Mouse (Mus musculus) forebrain, postnatal 0 days (tissue): ENCODE results near the gene Gm10031. TPM values are rescaled to one million over a fixed set of nuclear protein-coding genes. Genes with fewer than 3 reads are reported as not detected.

ENCODE experiments used
- ATAC-seq: fragments of 200-750 bp; cut with Nextera tagmentation; 2 replicates; pipeline ENCODE4 v1.8.0; 2017; ENCODE audit warnings: mild to moderate bottlenecking, moderate library complexity
- DNase-seq: peaks from one replicate; pipeline ENCODE4 v3.0.0-alpha.2; 2015
- H3K27ac ChIP-seq: fragments of 300-500 bp; sonication (generic); 2 replicates; pipeline ENCODE4 v1.5.1; 2014; ENCODE audit warnings: low read depth, mild to moderate bottlenecking, antibody characterized with exemption, low read length, moderate library complexity, mixed read lengths
- H3K27me3 ChIP-seq: fragments of 300-500 bp; sonication (generic); 2 replicates; pipeline ENCODE4 v1.6.1; 2014; ENCODE audit warnings: mild to moderate bottlenecking, low read length, mixed read lengths; ENCODE audit not compliant: insufficient read depth
- H3K36me3 ChIP-seq: fragments of 300-500 bp; sonication (generic); 2 replicates; pipeline ENCODE4 v1.6.1; 2014; ENCODE audit warnings: mild to moderate bottlenecking, moderate library complexity; ENCODE audit not compliant: insufficient read depth
- H3K4me1 ChIP-seq: fragments of 300-500 bp; sonication (generic); 2 replicates; pipeline ENCODE4 v1.6.1; 2014; ENCODE audit warnings: antibody characterized with exemption; ENCODE audit not compliant: insufficient read depth
- H3K4me2 ChIP-seq: fragments of 300-500 bp; sonication (generic); 2 replicates; pipeline ENCODE4 v1.6.1; 2014; ENCODE audit warnings: low read depth, mild to moderate bottlenecking, moderate library complexity
- H3K4me3 ChIP-seq: fragments of 300-500 bp; sonication (generic); 2 replicates; pipeline ENCODE4 v1.5.1; 2014; ENCODE audit warnings: low read depth, low read length, mixed read lengths
- H3K9ac ChIP-seq: fragments of 300-500 bp; sonication (generic); 2 replicates; pipeline ENCODE4 v1.6.1; 2014; ENCODE audit warnings: mild to moderate bottlenecking
- H3K9me3 ChIP-seq: fragments of 300-500 bp; sonication (generic); 2 replicates; pipeline ENCODE4 v1.6.1; 2016; ENCODE audit warnings: low read length
- CTCF ChIP-seq: sonication (generic); IDR thresholded peaks from 2 replicates; pipeline ENCODE4 v1.5.1; 2016; ENCODE audit warnings: antibody characterized with exemption, control low read depth, low read depth
- whole genome bisulfite sequencing: fragments of 180-500 bp; shearing (Covaris S2); extraction: QIAGEN DNeasy Blood & Tissue Kit; methylation state at CpG from one replicate; pipeline ENCODE4 v1.1.7; 2014; 5-methylcytosine and 5-hydroxymethylcytosine counted together
- polyA plus RNA-seq: library from polyadenylated mRNA; unstranded; fragments of >200 nt; fragmentation: Nextera tagmentation; extraction: Ambion mirVana; gene quantifications from 2 replicates; pipeline ENCODE4 v1.2.1, GENCODE M21; 2015
- total RNA-seq: library from RNA; depleted of rRNA; stranded (reverse); fragments of >200 nt; gene quantifications from 2 replicates; pipeline ENCODE4 v1.2.3, GENCODE M21; 2014

The Gm10031 gene
- total and polyA plus RNA-seq, 2 experiments from 2014 or later, result 0.75 to 24.6 TPM

- peak; percentile 93 for ATAC-seq
- DNase-seq, result peak; percentile 66
- no peaks in the 10 kb centered on the region for H3K27me3 ChIP-seq
Measured at GRCm38 (mm10) chr1:156539787-156540560, 16.2 kb downstream of the Gm10031 start.

DNA sequence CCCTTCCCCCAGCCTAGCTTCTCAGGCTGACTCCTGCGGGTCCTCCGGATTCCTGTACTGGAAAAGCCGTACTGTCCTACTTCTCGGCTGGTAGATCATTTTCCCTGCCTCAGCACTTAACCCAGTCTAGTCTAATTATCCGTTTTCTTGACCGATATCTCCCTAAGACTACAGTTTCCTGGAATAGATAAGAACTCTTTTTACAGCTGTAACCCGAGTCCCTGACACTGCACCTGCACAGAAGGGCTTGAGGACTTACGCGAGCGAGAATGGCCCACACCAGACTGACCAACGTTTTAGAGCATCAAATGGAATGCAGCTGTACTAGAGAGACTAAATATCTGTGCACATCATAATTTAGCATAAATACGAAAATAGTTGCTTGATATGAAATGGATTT is 20.2 kb downstream of the Gm10031 start:
- TF ChIP-seq CTCF, result no peak
- WGBS, result 50% methylated on average over 12 of the region's 12 CpGs

More at GRCm38 (mm10) chr1:156539787-156540560, 16.2 kb downstream of the Gm10031 start:
- peak; percentile 76 for TF ChIP-seq CTCF
- Histone ChIP-seq H3K27ac (no peak overlapping the region), H3K9ac (no peak overlapping the region), H3K4me2 (no peak overlapping the region), H3K4me1 (no peaks in the 10 kb centered on the region), H3K4me3 (no peak overlapping the region), H3K9me3 (no peaks in the 10 kb centered on the region), H3K36me3 (no peaks in the 10 kb centered on the region)
- WGBS, result 39% methylated on average over 4 of the region's 4 CpGs

DNA sequence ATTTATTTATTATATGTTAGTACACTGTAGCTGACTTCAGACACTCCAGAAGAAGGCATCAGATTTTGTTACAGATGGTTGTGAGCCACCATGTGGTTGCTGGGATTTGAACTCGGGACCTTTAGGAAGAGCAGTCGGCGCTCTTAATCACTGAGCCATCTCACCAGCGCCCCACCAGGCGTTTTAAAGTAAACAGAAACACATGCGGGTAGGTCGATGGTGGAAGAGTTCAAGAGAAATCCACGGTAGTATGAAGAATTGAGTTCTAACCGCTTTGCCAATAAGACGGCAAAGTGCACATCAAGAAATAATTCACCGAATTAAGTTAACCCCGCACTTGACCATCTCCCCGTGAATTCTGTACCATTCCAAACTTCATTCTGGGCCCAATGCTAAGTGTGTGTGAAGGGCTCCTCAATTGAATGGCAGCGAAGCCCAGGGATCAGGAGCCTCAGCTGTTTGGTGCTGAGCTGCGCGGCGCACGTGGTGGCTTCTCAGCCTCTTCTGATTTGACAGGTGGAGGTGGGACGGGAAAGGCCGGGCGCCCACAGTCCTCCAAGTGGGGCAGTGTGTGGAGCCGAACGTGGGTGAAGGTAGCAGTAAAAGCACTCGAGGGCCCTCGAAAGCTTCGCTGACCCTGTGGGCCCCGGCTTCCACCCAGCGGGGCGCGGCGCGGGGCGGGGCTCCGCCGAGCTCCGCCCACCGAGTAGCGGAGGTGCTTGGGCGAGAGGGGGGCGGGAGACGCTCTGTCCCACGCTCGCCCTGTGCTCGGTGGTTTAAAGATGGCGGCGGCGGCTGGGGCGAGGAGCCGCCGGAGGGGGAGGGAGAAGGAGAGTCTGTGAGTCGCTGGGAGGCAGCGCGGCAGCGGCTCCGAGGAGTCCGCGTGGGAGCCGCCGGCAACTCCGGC is 34.5 kb downstream of the Gm10031 start, which contains the start of gene Abl2:
Gene Abl2 (plus strand): TSS at position 763 of the 907 bp plus-strand sequence.
- H3K36me3 ChIP-seq, result no peaks in the 10 kb centered on the region
- H3K9ac ChIP-seq, result peak within 1 kb of the TSS; percentile 96
- DNase-seq (peak; percentile 94), ATAC-seq (peak; percentile 98)
- no peaks in the 10 kb centered on the region for H3K27me3 ChIP-seq
- TF ChIP-seq CTCF, result peak; percentile 30; the same call in 1 of the 2 replicates
- H3K4me2 ChIP-seq, result peak within 1 kb of the TSS; percentile 52
- WGBS, result 7% methylated on average over 60 of the region's 60 CpGs
- H3K4me1 ChIP-seq, result peaks cover 4% of the 10 kb centered on the region; the same call in 1 of the 2 replicates
- no peaks in the 10 kb centered on the region for H3K9me3 ChIP-seq
- H3K4me3 ChIP-seq, result peak within 1 kb of the TSS; percentile 95
- peak within 1 kb of the TSS; percentile 99 for H3K27ac ChIP-seq

More for the DNA sequence above, 20.2 kb downstream of the Gm10031 start:
- no peak for ATAC-seq
- Histone ChIP-seq H3K27me3 (no peaks in the 10 kb centered on the region), H3K4me2 (no peak overlapping the region), H3K4me3 (no peak overlapping the region), H3K9me3 (no peaks in the 10 kb centered on the region), H3K27ac (no peak overlapping the region), H3K36me3 (no peaks in the 10 kb centered on the region), H3K4me1 (no peaks in the 10 kb centered on the region), H3K9ac (no peak overlapping the region)
- no peak for DNase-seq

DNA sequence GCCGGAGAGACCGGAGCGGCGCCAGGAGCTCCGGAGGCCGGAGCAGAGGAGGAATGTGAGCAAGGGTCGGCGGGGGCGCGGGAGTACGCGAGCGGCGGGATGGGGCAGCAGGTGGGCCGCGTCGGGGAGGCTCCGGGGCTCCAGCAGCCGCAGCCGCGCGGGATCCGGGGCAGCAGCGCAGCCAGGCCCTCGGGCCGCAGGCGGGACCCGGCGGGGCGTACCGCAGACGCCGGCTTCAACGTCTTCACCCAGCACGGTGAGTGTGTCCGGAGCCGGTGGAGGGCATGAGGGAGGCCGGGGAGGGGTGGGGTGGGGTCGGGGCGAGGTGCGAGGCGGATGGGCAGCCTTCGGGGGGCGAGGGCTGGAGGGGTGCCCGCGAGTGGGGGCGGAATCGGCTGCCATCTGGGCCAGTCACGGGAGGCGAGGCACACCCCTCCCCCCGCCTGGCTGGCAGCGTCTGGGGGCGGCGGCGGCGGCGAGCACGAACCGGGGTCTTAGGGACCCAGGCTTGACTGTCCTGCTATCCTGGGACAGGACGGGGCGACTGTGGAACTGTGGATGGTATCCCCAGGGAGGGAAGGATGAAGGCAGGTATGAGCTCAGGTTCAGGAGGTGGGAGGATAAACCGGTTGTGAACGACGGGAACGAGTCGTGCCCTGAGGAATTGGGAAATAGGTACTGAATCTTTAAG is 35.3 kb downstream of the Gm10031 start:
- Histone ChIP-seq H3K4me1 (peaks cover 4% of the 10 kb centered on the region; the same call in 1 of the 2 replicates), H3K4me3 (peak overlapping the region; percentile 95), H3K9me3 (no peaks in the 10 kb centered on the region), H3K9ac (peak overlapping the region; percentile 96), H3K36me3 (no peaks in the 10 kb centered on the region), H3K27ac (peak overlapping the region; percentile 99), H3K4me2 (peak overlapping the region; percentile 52), H3K27me3 (no peaks in the 10 kb centered on the region)
- no peak for TF ChIP-seq CTCF
- DNase-seq (peak; percentile 72), ATAC-seq (peak; percentile 59)
- WGBS, result 1% methylated on average over 59 of the region's 66 CpGs

DNA sequence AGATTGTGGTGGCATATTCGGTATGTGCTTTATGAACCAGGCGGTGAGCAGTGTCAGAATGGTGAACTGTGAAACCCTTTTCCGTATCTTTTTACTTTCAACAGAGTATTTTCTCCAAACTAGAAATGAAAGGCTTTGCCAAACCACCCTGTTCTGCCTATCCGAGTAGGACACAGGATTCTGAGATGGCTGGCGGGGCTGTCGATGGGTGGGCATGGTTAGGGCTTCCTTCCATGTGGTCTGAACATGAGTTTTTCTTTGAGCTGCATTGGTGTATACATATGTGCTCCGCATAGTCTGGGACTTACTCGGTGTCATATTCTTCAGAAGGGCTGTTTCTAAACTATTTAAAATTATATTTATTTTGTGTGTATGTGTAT is 35.8 kb downstream of the Gm10031 start:
- peak; percentile 23; the same call in 1 of the 2 replicates for ATAC-seq
- no peak for DNase-seq
- Histone ChIP-seq H3K9me3 (no peaks in the 10 kb centered on the region), H3K4me3 (peak overlapping the region; percentile 95), H3K4me2 (peak overlapping the region; percentile 52), H3K27ac (peak overlapping the region; percentile 99), H3K36me3 (no peaks in the 10 kb centered on the region), H3K4me1 (peaks cover 4% of the 10 kb centered on the region; the same call in 1 of the 2 replicates), H3K27me3 (no peaks in the 10 kb centered on the region), H3K9ac (peak overlapping the region; percentile 96)
- WGBS, result 7% methylated on average over 8 of the region's 8 CpGs
- TF ChIP-seq CTCF, result no peak

- no peaks in the 10 kb centered on the region for H3K9me3 ChIP-seq
- peaks cover 4% of the 10 kb centered on the region; the same call in 1 of the 2 replicates for H3K4me1 ChIP-seq
- peak overlapping the region; percentile 96; the same call in 1 of the 2 replicates for H3K9ac ChIP-seq
- no peak for TF ChIP-seq CTCF
- no peak for DNase-seq
- H3K36me3 ChIP-seq, result no peaks in the 10 kb centered on the region
- ATAC-seq, result no peak
- WGBS, result 88% methylated on average over 9 of the region's 9 CpGs
- peak overlapping the region; percentile 52 for H3K4me2 ChIP-seq
- H3K4me3 ChIP-seq, result peak overlapping the region; percentile 95
- no peaks in the 10 kb centered on the region for H3K27me3 ChIP-seq
- no peak overlapping the region for H3K27ac ChIP-seq
Measured at GRCm38 (mm10) chr1:156560500-156560899, 36.7 kb downstream of the Gm10031 start.
